Mouse (Mus musculus) intestine, embryonic 15.5 days (tissue): ENCODE results near the gene Phyhd1. TPM values are rescaled to one million over a fixed set of nuclear protein-coding genes. Genes with fewer than 3 reads are reported as not detected.

ENCODE experiments used
- polyA plus RNA-seq: library from polyadenylated mRNA; unstranded; fragments of >200 nt; fragmentation: Nextera tagmentation; extraction: Ambion mirVana; gene quantifications from 2 replicates; pipeline ENCODE4 v1.2.1, GENCODE M21; 2015

The Phyhd1 gene
- polyA plus RNA-seq, 1 experiment from 2014 or later: 9.8 TPM

Other genes starting within 250 kb of the Phyhd1 start
- gene Wdr34, start 217.3 kb upstream of the Phyhd1 start, polyA plus RNA-seq: 20.9 and 24.7 TPM in 2 replicates
- gene Set, start 208.8 kb upstream of the Phyhd1 start, polyA plus RNA-seq: 437 and 494 TPM in 2 replicates
- 10.6 and 11.1 TPM in 2 replicates for gene Pkn3, start 188.5 kb upstream of the Phyhd1 start, polyA plus RNA-seq
- 59.8 and 70.4 TPM in 2 replicates for gene Zdhhc12, start 172.6 kb upstream of the Phyhd1 start, polyA plus RNA-seq
- 5.0 and 5.6 TPM in 2 replicates for gene Zer1, start 141.6 kb upstream of the Phyhd1 start, polyA plus RNA-seq
- 7.8 and 8.2 TPM in 2 replicates for gene Tbc1d13, start 132.5 kb upstream of the Phyhd1 start, polyA plus RNA-seq
- gene Endog, start 94.7 kb upstream of the Phyhd1 start, polyA plus RNA-seq: 40.9 and 41.9 TPM in 2 replicates
- gene Spout1, start 87.7 kb upstream of the Phyhd1 start, polyA plus RNA-seq: 59.9 and 62.9 TPM in 2 replicates
- 18.4 and 19.6 TPM in 2 replicates for gene Kyat1, start 60.4 kb upstream of the Phyhd1 start, polyA plus RNA-seq
- 37.0 and 37.7 TPM in 2 replicates for gene Lrrc8a, start 28.5 kb upstream of the Phyhd1 start, polyA plus RNA-seq
- gene Gm28035, start 25.6 kb upstream of the Phyhd1 start, polyA plus RNA-seq: 0.21 and 0.29 TPM in 2 replicates
- gene Gm28038, start 14.8 kb downstream of the Phyhd1 start, polyA plus RNA-seq: not detected in 2 replicates
- 28.8 and 34.4 TPM in 2 replicates for gene Dolk, start 20.1 kb downstream of the Phyhd1 start, polyA plus RNA-seq
- gene Nup188, start 20.2 kb downstream of the Phyhd1 start, polyA plus RNA-seq: 29.1 and 29.4 TPM in 2 replicates
- 68.4 and 69.4 TPM in 2 replicates for gene Sh3glb2, start 93.1 kb downstream of the Phyhd1 start, polyA plus RNA-seq
- gene Miga2, start 98.0 kb downstream of the Phyhd1 start, polyA plus RNA-seq: 20.9 and 24.1 TPM in 2 replicates
- gene Dolpp1, start 126.1 kb downstream of the Phyhd1 start, polyA plus RNA-seq: 44.5 and 50.9 TPM in 2 replicates
- 19.6 and 19.8 TPM in 2 replicates for gene Crat, start 149.6 kb downstream of the Phyhd1 start, polyA plus RNA-seq
- 117 and 120 TPM in 2 replicates for gene Ptpa, start 149.8 kb downstream of the Phyhd1 start, polyA plus RNA-seq
- gene Ier5l, start 208.0 kb downstream of the Phyhd1 start, polyA plus RNA-seq: 1.3 and 1.6 TPM in 2 replicates